Mouse (Mus musculus) midbrain, postnatal 0 days (tissue): ENCODE measurements at regions not wholly inside any gene's neighbourhood (a gene's known extent, or its start where the extent isn't known, plus 50 kb on each side); places are given as distances from the start of the nearest gene placed in this dataset.

Experiments
- ATAC-seq: fragments of 200-750 bp; cut with Nextera tagmentation; 2 replicates; pipeline ENCODE4 v1.8.0; 2017; ENCODE audit warnings: moderate number of reproducible peaks, mild to moderate bottlenecking, moderate TSS enrichment, moderate library complexity; ENCODE audit not compliant: low FRiP score
- DNase-seq: peaks from one replicate; pipeline ENCODE4 v3.0.0-alpha.2; 2015; ENCODE audit warnings: low spot score
- H3K27ac ChIP-seq: fragments of 300-500 bp; sonication (generic); 2 replicates; pipeline ENCODE4 v1.5.1; 2014; ENCODE audit warnings: low read depth, mild to moderate bottlenecking, low read length, mixed read lengths
- H3K27me3 ChIP-seq: fragments of 300-500 bp; sonication (generic); 2 replicates; pipeline ENCODE4 v1.6.1; 2014; ENCODE audit warnings: low read length, control low read depth, mixed read lengths; ENCODE audit not compliant: insufficient read depth
- H3K36me3 ChIP-seq: fragments of 300-500 bp; sonication (generic); 2 replicates; pipeline ENCODE4 v1.6.1; 2014; ENCODE audit warnings: low read length, control low read depth, mixed read lengths; ENCODE audit not compliant: insufficient read depth
- H3K4me1 ChIP-seq: fragments of 300-500 bp; sonication (generic); 2 replicates; pipeline ENCODE4 v1.6.1; 2014; ENCODE audit warnings: mild to moderate bottlenecking, control low read depth, antibody characterized with exemption, low read length, mixed read lengths; ENCODE audit not compliant: insufficient read depth
- H3K4me2 ChIP-seq: fragments of 300-500 bp; sonication (generic); 2 replicates; pipeline ENCODE4 v1.6.1; 2014; ENCODE audit warnings: low read depth, mild to moderate bottlenecking, low read length, mixed read lengths; ENCODE audit not compliant: poor library complexity, severe bottlenecking
- H3K4me3 ChIP-seq: fragments of 300-500 bp; sonication (generic); 2 replicates; pipeline ENCODE4 v1.5.1; 2014; ENCODE audit warnings: low read depth, mild to moderate bottlenecking, low read length, moderate library complexity
- H3K9ac ChIP-seq: fragments of 300-500 bp; sonication (generic); replicated peaks from 2 replicates; pipeline ENCODE4 v1.6.1; 2014; ENCODE audit warnings: mild to moderate bottlenecking, low read length, moderate library complexity, mixed read lengths; ENCODE audit not compliant: poor library complexity, severe bottlenecking
- H3K9me3 ChIP-seq: fragments of 300-500 bp; sonication (generic); 2 replicates; pipeline ENCODE4 v1.6.1; 2016; ENCODE audit warnings: low read length, control low read depth
- CTCF ChIP-seq: IDR thresholded peaks from 2 replicates; pipeline ENCODE4 v1.5.1; 2016; ENCODE audit warnings: antibody characterized with exemption, mild to moderate bottlenecking
- WGBS: fragments of 180-500 bp; shearing (Covaris S2); extraction: QIAGEN DNeasy Blood & Tissue Kit; methylation state at CpG from one replicate; pipeline ENCODE4 v1.1.7; 2014; 5-methylcytosine and 5-hydroxymethylcytosine counted together

DNA sequence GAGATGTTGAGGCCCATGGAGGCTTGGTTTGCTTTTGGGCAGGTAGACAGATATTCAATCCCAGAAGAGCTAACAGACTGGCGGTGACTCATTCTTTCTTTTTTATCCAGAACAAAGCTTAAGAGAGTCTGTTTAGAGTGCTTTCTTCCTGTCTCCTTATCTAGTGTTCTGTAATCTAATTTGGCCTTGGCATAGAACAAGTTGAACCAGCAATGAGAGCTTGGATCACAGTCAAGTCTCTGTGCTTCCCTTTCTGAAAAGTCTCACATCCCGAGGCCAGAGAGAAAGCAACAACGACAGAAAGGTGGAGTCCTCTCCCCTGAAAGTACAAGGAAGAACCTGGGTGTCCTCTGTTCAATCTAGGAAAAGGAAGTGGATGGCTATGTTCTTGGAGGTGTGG lies 401.2 kb upstream of the Etaa1 start:
- no peak for DNase-seq
- Histone ChIP-seq H3K36me3 (no peaks in the 10 kb centered on the region), H3K4me2 (no peak overlapping the region), H3K9me3 (no peaks in the 10 kb centered on the region), H3K4me1 (no peaks in the 10 kb centered on the region), H3K4me3 (no peak overlapping the region), H3K27ac (no peak overlapping the region), H3K9ac (no peak overlapping the region), H3K27me3 (no peaks in the 10 kb centered on the region)
- ATAC-seq = no peak
- TF ChIP-seq CTCF = no peak
- 72% methylated on average over 3 of the region's 3 CpGs for WGBS

DNA sequence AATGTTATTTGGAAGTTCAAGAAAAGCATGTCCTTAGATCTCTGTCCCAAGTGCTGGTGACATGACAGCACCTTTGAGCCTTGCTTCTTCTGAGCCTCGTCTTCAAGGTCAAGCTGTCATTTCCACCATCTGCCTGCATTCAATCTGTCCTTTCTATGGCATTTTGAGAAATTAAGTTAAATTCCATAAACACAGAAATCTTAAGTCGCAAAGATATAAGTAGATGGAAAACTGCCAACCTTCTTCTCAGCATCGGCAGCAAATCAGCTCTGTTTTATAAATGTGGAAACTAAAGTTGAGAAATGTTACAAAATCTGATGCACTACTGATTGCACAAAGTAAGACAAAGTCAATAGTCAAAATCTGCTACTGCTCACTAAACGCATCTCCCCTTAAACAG lies 400.5 kb upstream of the Etaa1 start:
- no peak for TF ChIP-seq CTCF
- no peak for ATAC-seq
- WGBS = 82% methylated on average over 4 of the region's 4 CpGs
- Histone ChIP-seq H3K9ac (no peak overlapping the region), H3K36me3 (no peaks in the 10 kb centered on the region), H3K4me2 (no peak overlapping the region), H3K4me1 (no peaks in the 10 kb centered on the region), H3K9me3 (no peaks in the 10 kb centered on the region), H3K27ac (no peak overlapping the region), H3K4me3 (no peak overlapping the region), H3K27me3 (no peaks in the 10 kb centered on the region)
- no peak for DNase-seq

- Histone ChIP-seq H3K27ac (no peak overlapping the region), H3K4me3 (no peak overlapping the region), H3K9ac (no peak overlapping the region), H3K4me1 (no peaks in the 10 kb centered on the region), H3K27me3 (no peaks in the 10 kb centered on the region), H3K4me2 (no peak overlapping the region), H3K36me3 (no peaks in the 10 kb centered on the region), H3K9me3 (no peaks in the 10 kb centered on the region)
- no peak for TF ChIP-seq CTCF
- ATAC-seq = no peak
- WGBS = 85% methylated on average over 3 of the region's 3 CpGs
- DNase-seq = peak; percentile 44
Observed at GRCm38 (mm10) chr11:18347841-18348240, 394.2 kb upstream of the Etaa1 start.

DNA sequence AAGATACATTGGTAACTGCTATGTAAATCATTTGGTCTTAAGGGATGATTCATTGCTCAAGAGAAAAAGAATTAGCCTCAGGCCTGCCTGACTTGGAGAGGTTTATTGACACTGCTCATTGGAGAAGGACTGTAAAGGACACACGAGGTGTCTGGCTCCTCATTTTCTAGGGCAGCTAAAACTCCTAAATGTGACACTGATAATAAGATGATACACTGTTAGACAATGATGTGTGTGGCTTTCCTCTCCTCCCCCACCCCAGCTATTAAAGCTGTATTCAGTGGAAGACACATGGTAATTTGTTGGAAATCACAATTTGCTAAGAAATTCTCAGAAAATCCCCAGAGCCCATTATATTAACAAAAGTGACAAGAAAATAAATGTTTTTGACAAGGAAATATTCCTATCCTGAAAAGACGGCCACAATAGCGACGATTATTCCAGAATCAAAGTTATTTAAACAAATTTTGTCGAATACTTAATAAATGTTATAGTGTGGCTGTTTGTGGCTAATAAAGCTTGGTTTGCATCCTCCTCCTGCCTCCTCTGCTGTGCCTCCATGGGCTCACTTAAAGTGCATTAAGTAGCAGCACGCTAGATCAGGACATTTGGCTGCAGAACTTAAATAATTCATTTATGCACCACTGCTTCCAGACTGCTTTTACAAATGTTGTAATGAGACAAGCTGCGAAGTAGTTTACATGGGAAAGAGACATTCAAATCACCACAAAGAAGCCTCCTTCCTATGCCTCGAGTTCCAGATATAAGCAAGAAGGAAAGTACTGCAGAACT lies 360.0 kb upstream of the Etaa1 start:
- peak; percentile 20 for DNase-seq
- WGBS = 48% methylated on average over 8 of the region's 8 CpGs

DNA sequence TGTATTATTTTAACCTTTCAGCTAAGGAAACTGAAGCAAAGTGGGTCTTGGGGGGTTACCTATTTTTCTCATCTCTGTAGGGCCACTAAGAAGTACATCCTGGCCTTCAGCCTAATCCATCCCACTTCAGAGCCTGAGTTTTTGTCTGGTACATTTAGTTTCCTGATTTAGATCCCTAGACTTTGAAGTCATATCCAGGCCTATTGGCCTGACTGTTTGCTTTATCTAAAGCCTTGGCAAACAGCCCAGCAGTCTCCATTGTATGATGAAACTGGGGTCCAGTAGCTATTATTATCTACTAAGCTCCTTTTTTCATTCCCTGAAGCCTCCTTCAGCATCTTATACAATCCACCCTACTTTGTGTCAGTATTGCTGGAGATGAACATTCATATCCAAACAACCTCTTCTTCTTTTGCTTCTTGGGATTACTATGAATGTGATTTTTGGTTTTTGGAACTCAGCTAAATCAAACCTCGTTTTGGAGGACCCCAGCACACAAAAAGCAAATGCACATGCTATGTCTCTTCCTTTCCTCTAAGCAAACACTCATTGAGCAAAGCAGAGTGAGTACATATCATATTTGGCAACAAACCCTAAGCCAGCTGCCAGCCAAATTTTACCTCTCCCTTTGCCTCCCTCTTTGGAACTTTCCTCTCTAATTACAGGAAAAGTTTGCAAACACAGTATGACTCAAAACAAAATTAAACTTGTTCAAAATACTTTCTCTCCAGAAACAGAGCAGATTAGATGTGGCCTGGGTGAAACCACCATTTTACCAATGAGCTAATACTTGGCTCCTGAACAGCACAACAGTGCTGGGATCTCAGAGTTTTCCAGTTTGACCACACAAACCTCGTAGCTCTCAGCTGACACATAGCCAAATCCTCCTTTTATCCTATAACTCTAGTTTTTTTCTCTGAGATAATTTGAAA lies 342.8 kb upstream of the Etaa1 start:
- no peak overlapping the region for H3K4me2 ChIP-seq
- no peaks in the 10 kb centered on the region for H3K27me3 ChIP-seq
- DNase-seq = peak; percentile 26
- H3K9ac ChIP-seq = no peak overlapping the region
- no peaks in the 10 kb centered on the region for H3K36me3 ChIP-seq
- H3K4me1 ChIP-seq = no peaks in the 10 kb centered on the region
- 39% methylated on average over 2 of the region's 2 CpGs for WGBS
- H3K4me3 ChIP-seq = no peak overlapping the region
- H3K27ac ChIP-seq = no peak overlapping the region
- no peak for TF ChIP-seq CTCF
- no peaks in the 10 kb centered on the region for H3K9me3 ChIP-seq
- ATAC-seq = no peak

More for the DNA sequence above, 360.0 kb upstream of the Etaa1 start:
- H3K27me3 ChIP-seq = no peaks in the 10 kb centered on the region
- no peak overlapping the region for H3K4me3 ChIP-seq
- no peak for TF ChIP-seq CTCF
- H3K9me3 ChIP-seq = no peaks in the 10 kb centered on the region
- H3K27ac ChIP-seq = no peak overlapping the region
- ATAC-seq = no peak
- H3K4me2 ChIP-seq = no peak overlapping the region
- H3K36me3 ChIP-seq = no peaks in the 10 kb centered on the region
- no peaks in the 10 kb centered on the region for H3K4me1 ChIP-seq
- no peak overlapping the region for H3K9ac ChIP-seq
